Mouse (Mus musculus): ENCODE measurements around the gene Zfp108. TPM values are rescaled to one million over a fixed set of nuclear protein-coding genes. Genes with fewer than 3 reads are reported as not detected.
A peak's percentile ranks its signal among the peaks of the same experiment; 100 is the strongest.

Zfp108 gene
- 5.7 and 6.1 TPM in 2 replicates for polyA plus RNA-seq (2012; rRNA removed)

GRCm38 (mm10) chr7:24254633-24255474, at the start of gene Zfp108:
TSS of gene Zfp108 (plus strand) at chr7:24254794.
- TF ChIP-seq CTCF (IDR thresholded peaks at IDR 0.05; ENCODE audit: extremely low read depth, insufficient read depth, low read length) (no peak), POLR2A (IDR thresholded peaks at IDR 0.05; ENCODE audit: extremely low read depth, insufficient read depth, low read length) (peak; percentile 91)
- Histone ChIP-seq H3K4me3 (ENCODE audit: insufficient read depth, low read length) (peak within 1 kb of the TSS; percentile 68), H3K27ac (ENCODE audit: insufficient read depth, low read length) (peak within 1 kb of the TSS; percentile 35; the same call in 1 of the 2 replicates), H3K4me1 (ENCODE audit: control insufficient read depth, insufficient read depth, low read length) (peaks cover 3% of the 10 kb centered on the region; the same call in 1 of the 2 replicates)

GRCm38 (mm10) chr7:24207488-24208261, 46.9 kb upstream of the Zfp108 start:
- Histone ChIP-seq H3K4me3 (ENCODE audit: insufficient read depth, low read length) (peak overlapping the region; percentile 50), H3K4me1 (ENCODE audit: control insufficient read depth, insufficient read depth, low read length) (no peaks in the 10 kb centered on the region), H3K27ac (ENCODE audit: insufficient read depth, low read length) (no peak overlapping the region)
- TF ChIP-seq CTCF (IDR thresholded peaks at IDR 0.05; ENCODE audit: extremely low read depth, insufficient read depth, low read length) (no peak), POLR2A (IDR thresholded peaks at IDR 0.05; ENCODE audit: extremely low read depth, insufficient read depth, low read length) (0 out of 2 replicates have a peak, but pooled peaks have one; percentile 38)

DNA sequence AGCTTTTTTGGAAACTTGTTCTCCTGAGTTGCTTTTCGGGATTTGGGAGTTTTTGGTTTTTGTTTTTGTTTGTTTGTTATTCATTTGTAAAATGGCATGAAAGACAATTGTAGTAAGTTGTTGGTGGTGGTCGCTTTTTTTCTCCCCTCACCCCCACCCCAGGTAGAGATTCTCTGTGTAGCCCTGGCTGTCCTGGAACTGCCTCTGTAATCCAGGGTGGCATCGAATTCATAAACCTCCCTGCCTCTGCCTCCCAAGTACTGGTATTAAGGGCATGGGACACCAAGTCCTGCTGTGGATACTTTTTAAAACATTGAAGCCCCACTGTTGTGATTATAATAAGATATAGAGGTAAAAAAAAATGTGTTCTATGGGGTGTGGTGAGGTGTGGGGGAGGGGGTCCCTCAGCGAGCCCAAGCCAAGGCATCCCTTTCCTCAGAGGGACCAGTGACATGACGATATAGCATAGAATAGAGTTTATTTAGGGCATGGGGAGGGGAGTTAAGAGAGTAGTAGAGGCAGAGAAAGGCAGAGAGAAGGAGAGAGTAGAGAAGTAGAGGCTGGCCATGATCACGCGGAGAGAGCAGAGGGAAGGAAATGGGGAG, 46.2 kb upstream of the Zfp108 start:
- Histone ChIP-seq H3K4me1 (ENCODE audit: control insufficient read depth, insufficient read depth, low read length) (no peaks in the 10 kb centered on the region), H3K4me3 (ENCODE audit: insufficient read depth, low read length) (peak overlapping the region; percentile 50; the same call in 1 of the 2 replicates), H3K27ac (ENCODE audit: insufficient read depth, low read length) (no peak overlapping the region)
- no peak for TF ChIP-seq POLR2A (IDR thresholded peaks at IDR 0.05; ENCODE audit: extremely low read depth, insufficient read depth, low read length)
- TF ChIP-seq CTCF (IDR thresholded peaks at IDR 0.05; ENCODE audit: extremely low read depth, insufficient read depth, low read length), result no peak

- no peaks in the 10 kb centered on the region for H3K4me1 ChIP-seq (ENCODE audit: control insufficient read depth, insufficient read depth, low read length)
- TF ChIP-seq POLR2A (IDR thresholded peaks at IDR 0.05; ENCODE audit: extremely low read depth, insufficient read depth, low read length) (no peak), CTCF (IDR thresholded peaks at IDR 0.05; ENCODE audit: extremely low read depth, insufficient read depth, low read length) (no peak)
- no peak overlapping the region for H3K27ac ChIP-seq (ENCODE audit: insufficient read depth, low read length)
- no peak overlapping the region for H3K4me3 ChIP-seq (ENCODE audit: insufficient read depth, low read length)
These were observed 44.3 kb upstream of the Zfp108 start for GRCm38 (mm10) chr7:24210296-24210695.

DNA sequence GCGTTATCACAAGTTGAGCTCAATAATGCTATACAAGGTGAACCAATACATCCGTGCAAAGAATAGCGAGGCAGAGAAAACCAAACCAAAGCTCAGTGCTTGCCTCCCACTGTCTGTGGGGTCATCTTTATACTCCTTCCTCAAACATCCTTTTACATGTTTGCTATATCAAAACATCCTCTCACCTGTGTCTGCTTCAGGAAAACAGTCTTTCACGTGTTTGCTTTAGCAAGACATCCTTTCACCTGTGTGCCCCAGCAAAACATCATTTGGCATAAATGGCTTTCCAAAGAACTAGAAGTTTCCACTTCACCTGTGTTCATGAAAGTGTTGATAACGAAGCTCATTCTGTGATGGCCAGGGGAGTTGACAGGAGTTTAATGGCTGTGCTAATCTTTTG, 43.3 kb upstream of the Zfp108 start, which contains the start of gene Zfp111:
Zfp111 (minus strand) TSS at position 101 of the 400 bp plus-strand sequence.
- no peak for TF ChIP-seq POLR2A (IDR thresholded peaks at IDR 0.05; ENCODE audit: extremely low read depth, insufficient read depth, low read length)
- TF ChIP-seq CTCF (IDR thresholded peaks at IDR 0.05; ENCODE audit: extremely low read depth, insufficient read depth, low read length), result no peak
- no peak within 1 kb of the TSS for H3K4me3 ChIP-seq (ENCODE audit: insufficient read depth, low read length)
- no peaks in the 10 kb centered on the region for H3K4me1 ChIP-seq (ENCODE audit: control insufficient read depth, insufficient read depth, low read length)
- no peak within 1 kb of the TSS for H3K27ac ChIP-seq (ENCODE audit: insufficient read depth, low read length)

DNA sequence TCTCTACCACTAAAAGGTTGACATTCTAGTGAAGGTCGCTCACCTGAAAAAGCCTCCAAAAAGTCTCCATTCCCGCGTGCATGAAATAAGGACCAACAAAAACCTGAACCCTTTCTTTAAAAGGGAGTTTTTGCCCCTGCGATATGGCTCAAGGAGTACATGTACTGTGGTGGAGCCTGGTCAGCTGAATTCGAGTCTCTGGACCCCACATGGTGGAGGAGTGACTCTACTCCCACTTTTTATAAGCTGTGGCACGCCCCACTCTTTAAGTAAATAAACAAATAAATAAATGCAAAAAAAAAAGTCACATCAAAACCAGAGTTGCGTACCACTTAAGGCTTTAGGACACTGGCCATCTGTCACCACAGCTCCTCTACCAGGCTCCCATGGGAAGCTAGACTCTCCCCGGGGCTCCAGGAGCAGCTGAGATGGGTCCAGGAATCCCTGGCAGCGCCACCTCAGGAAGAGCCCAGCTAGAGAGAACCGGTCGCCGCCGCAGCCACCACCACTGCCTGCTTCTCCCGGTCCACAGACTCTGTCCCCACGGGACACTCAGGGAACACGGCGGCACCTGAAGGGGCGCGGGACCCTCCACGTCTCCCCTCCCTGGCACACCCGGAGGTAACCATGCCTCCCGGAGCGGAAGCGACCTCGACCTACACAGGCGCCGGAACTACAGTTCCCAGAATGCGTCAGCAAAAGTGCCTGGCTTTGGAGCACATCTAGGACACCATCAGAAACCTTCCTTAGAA, 17.4 kb upstream of the Zfp108 start, which contains the start of gene Zfp109:
Zfp109 (minus strand) TSS at position 521 of the 752 bp plus-strand sequence.
- peak within 1 kb of the TSS; percentile 47 for H3K4me3 ChIP-seq (ENCODE audit: insufficient read depth, low read length)
- H3K27ac ChIP-seq (ENCODE audit: insufficient read depth, low read length), result no peak within 1 kb of the TSS
- H3K4me1 ChIP-seq (ENCODE audit: control insufficient read depth, insufficient read depth, low read length), result no peaks in the 10 kb centered on the region
- TF ChIP-seq CTCF (IDR thresholded peaks at IDR 0.05; ENCODE audit: extremely low read depth, insufficient read depth, low read length) (no peak), POLR2A (IDR thresholded peaks at IDR 0.05; ENCODE audit: extremely low read depth, insufficient read depth, low read length) (peak; percentile 45; the same call in 1 of the 2 replicates)

GRCm38 (mm10) chr7:24253779-24254615, 597 bp upstream of the Zfp108 start:
- Histone ChIP-seq H3K4me3 (ENCODE audit: insufficient read depth, low read length) (peak overlapping the region; percentile 68; the same call in 1 of the 2 replicates), H3K27ac (ENCODE audit: insufficient read depth, low read length) (no peak overlapping the region), H3K4me1 (ENCODE audit: control insufficient read depth, insufficient read depth, low read length) (peaks cover 3% of the 10 kb centered on the region; the same call in 1 of the 2 replicates)
- TF ChIP-seq POLR2A (IDR thresholded peaks at IDR 0.05; ENCODE audit: extremely low read depth, insufficient read depth, low read length) (no peak), CTCF (IDR thresholded peaks at IDR 0.05; ENCODE audit: extremely low read depth, insufficient read depth, low read length) (no peak)

Measured in cortical plate, adult 2 months (tissue).